Mouse (Mus musculus) brain, embryonic 18.5 days (tissue): ENCODE results near the gene Opcml.

Experiments used
- DNase-seq: peaks from one replicate; pipeline ENCODE4 v3.0.0-alpha.2; 2012; ENCODE audit warnings: low read depth, low spot score

Gene Opcml

GRCm38 (mm10) chr9:28615447-28615846 lies 824.9 kb downstream of the Opcml start:
- no peak for DNase-seq

- no peak for DNase-seq
These were observed 827.1 kb downstream of the Opcml start for GRCm38 (mm10) chr9:28617666-28618065.

GRCm38 (mm10) chr9:28618186-28618892 lies 827.8 kb downstream of the Opcml start:
- DNase-seq, result no peak

- DNase-seq, result no peak
These were observed 831.4 kb downstream of the Opcml start for GRCm38 (mm10) chr9:28621939-28622338.

- no peak for DNase-seq
These were observed 834.3 kb downstream of the Opcml start for GRCm38 (mm10) chr9:28624870-28625269.

GRCm38 (mm10) chr9:28642766-28643165 lies 852.2 kb downstream of the Opcml start:
- DNase-seq, result no peak

GRCm38 (mm10) chr9:28644063-28644462 lies 853.5 kb downstream of the Opcml start:
- no peak for DNase-seq

GRCm38 (mm10) chr9:28650089-28650488 lies 859.5 kb downstream of the Opcml start:
- DNase-seq, result no peak

- DNase-seq, result no peak
These were observed 869.4 kb downstream of the Opcml start for GRCm38 (mm10) chr9:28659996-28660395.

- DNase-seq, result no peak
These were observed 872.3 kb downstream of the Opcml start for GRCm38 (mm10) chr9:28662882-28663281.

- DNase-seq, result no peak
These were observed 889.7 kb downstream of the Opcml start for GRCm38 (mm10) chr9:28680309-28680708.

- no peak for DNase-seq
These were observed 890.9 kb downstream of the Opcml start for GRCm38 (mm10) chr9:28681252-28682037.

- no peak for DNase-seq
These were observed 893.4 kb downstream of the Opcml start for GRCm38 (mm10) chr9:28683951-28684470.

- no peak for DNase-seq
These were observed 896.5 kb downstream of the Opcml start for GRCm38 (mm10) chr9:28686942-28687611.

GRCm38 (mm10) chr9:28690134-28690533 lies 899.6 kb downstream of the Opcml start:
- DNase-seq, result no peak

GRCm38 (mm10) chr9:28705796-28706195 lies 915.2 kb downstream of the Opcml start:
- DNase-seq, result no peak

- DNase-seq, result no peak
These were observed 924.0 kb downstream of the Opcml start for GRCm38 (mm10) chr9:28714544-28714943.

GRCm38 (mm10) chr9:28720186-28720585 lies 929.6 kb downstream of the Opcml start:
- DNase-seq, result no peak

- no peak for DNase-seq
These were observed 941.4 kb downstream of the Opcml start for GRCm38 (mm10) chr9:28731811-28732602.

GRCm38 (mm10) chr9:28737955-28738354 lies 947.4 kb downstream of the Opcml start:
- no peak for DNase-seq

- DNase-seq, result peak; percentile 42
These were observed 947.9 kb downstream of the Opcml start for GRCm38 (mm10) chr9:28738451-28738860.
